Mouse (Mus musculus) monocyte, adult 2 months (primary cell): Measurements from ENCODE around the gene Bhlhe23.

Experiments
- DNase-seq, 2 experiments: peaks; one replicate each; pipeline ENCODE4 v3.0.0; 2022; ENCODE audit warnings: low spot score in 2 of 2, low read depth in 1 of 2

Gene Bhlhe23

GRCm38 (mm10) chr2:180775641-180776040, 1.1 kb downstream of the Bhlhe23 start:
- no peak for DNase-seq

DNA sequence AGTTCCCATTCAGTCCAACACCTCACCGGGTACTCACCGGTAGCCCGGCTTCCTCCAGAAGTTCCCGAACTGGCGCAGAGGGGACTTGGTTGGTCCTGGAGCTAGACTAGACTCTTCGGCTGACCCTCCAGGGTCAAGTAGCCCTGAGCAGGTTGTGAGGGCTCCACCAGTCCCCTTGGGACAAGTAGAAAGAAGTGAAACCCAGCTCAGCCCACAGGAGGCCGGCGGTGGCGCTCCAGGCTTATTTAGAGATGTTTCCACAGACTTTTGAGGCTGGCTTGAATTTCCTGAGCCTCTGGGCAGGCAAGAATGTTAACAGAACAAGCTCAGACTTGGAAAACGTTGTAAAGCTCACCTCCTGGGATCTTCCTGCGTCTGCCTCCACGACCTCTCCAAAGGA, 1.5 kb downstream of the Bhlhe23 start:
- DNase-seq = no peak

DNA sequence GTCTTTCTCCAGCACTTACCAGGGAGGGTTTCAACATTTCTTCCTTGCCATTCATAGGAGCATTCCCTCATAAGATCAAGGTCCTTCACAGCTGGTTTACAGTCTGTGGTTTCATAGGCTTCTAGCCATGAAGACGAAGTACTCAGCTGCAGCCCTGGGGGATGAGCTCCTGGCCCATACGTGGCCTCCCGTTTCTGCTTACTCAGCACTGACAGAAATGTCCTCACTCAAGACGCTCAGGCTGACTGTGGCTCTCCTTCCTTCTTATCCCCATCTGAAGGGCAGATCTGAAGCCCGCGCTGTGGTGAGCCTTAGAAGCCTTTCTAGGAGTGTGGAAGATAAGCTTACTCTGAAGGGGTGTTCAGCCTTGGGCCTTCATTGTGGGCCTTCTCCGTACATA, 11.0 kb downstream of the Bhlhe23 start:
- no peak for DNase-seq

GRCm38 (mm10) chr2:180764986-180765385, 11.7 kb downstream of the Bhlhe23 start:
- DNase-seq = no peak

DNA sequence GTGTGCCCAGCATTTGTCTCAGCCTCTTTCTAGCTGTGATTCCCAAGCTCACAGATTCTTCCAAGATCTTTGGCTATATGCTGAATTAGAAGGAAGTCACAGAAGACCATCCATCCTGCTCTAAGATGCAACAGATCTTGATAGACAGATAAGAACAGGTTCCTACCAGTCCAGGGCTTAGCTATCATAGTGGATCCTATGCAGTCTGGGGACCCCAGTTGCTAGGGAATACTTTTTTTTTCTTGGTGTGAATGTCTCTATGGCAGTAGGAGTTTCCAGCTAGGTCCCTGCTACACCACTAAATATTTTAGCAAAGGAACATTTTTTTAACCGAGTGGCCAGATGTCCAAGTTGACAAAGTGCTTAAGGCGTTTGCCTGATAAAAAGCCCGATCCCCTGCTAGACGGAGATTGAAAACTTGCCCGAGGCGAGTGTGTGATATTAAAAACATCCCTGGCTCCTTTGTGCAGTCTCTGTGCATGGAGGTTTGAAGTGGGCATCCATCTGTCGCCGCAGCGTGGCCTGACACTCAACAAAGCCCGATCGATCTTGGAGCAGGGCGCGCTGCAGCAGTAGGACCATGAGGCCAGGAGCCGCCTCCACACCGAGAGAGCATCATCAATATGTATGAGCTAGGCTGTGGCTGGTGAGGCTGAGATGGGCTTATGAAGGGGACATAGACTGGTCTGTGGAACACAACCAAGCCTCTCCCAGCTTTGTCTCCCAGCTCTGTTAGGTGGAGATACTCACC, 18.0 kb downstream of the Bhlhe23 start:
- no peak for DNase-seq

DNA sequence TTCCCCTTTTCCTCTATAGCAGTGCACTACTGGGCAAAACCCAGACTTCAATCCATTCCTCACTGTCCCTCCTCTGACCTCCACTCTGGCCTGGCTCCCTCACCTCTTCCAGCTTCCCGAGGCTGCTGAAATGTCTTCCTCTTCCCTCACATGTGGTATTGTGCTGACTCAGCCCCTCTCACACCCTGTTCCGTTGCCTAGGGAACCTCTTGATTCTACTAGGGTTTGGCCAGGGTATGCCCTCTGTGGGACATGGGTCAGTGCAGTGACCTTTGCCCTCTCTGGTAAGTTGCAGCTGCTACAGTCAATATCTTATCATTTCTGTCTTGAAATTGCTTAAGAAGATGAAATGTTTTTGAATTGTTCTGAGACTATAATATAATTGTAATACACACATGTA, 19.9 kb downstream of the Bhlhe23 start:
- no peak for DNase-seq

DNA sequence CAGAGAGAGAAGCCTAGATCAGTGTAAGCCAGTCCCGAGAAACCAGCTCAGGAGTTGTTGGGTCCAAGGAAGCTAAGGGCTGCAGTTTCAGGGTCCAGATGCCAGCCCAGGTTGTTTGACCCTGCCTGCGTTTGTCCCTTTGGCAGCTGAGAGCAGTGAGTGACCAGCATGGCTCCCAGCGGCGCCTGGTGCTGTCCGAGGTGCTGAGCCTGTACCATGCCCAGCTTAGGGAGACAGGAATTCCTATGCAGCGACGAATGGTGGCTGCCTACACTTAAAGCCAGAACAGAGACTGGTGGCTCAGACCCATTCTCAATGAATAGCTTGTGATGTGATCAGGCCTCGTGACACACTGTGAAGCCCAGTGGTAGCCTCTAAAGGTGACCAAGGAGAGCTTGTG, 20.8 kb downstream of the Bhlhe23 start:
- DNase-seq = no peak

GRCm38 (mm10) chr2:180754976-180755688, 21.6 kb downstream of the Bhlhe23 start:
- no peak for DNase-seq

- no peak for DNase-seq
Observed at GRCm38 (mm10) chr2:180748904-180749303, 27.8 kb downstream of the Bhlhe23 start.

- no peak for DNase-seq
Observed at GRCm38 (mm10) chr2:180746569-180747192, 30.0 kb downstream of the Bhlhe23 start.

- DNase-seq = peak; percentile 35 to 82
Observed at GRCm38 (mm10) chr2:180745248-180745927, 31.3 kb downstream of the Bhlhe23 start.

GRCm38 (mm10) chr2:180743321-180743720, 33.4 kb downstream of the Bhlhe23 start:
- DNase-seq = no peak

GRCm38 (mm10) chr2:180742820-180743219, 33.9 kb downstream of the Bhlhe23 start:
- no peak for DNase-seq

DNA sequence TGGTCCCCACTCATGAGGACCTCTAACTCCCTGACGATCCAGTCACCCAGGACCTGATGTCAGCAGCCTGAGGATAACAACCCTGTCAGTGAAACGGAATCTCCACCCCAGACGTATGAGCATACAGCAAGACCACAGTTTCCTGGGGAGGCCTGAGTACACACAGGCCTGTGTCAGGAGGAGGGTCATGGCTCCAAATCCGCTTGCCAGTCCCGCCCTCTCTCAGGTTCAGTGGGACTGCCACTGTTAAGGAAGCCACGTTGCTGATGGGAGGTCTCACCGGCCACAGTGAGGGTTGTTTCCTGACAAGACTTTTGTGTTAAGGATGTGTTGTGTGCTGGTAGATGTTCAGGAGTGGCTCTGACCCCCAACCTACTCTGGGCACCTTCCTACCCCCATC, 35.3 kb downstream of the Bhlhe23 start:
- no peak for DNase-seq

DNA sequence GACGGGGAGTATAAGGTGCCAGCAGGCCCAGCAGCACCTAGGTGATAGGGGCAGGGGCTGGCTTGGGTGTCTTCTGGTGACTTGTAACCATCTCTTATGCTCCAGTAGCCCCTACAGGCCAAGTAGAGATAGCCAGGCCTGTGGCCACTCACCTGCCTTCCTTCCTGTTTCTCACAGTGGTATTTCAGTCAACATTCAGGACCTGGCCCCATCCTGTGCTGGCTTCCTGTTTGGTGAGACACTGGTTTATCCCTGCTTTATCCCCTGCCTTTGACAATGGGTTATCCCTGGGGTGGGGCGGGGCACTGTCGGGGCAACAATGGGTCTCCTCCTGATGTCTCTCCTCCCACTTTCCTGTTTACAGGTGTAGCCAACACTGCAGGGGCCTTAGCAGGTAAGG, 36.4 kb downstream of the Bhlhe23 start:
- DNase-seq = no peak

DNA sequence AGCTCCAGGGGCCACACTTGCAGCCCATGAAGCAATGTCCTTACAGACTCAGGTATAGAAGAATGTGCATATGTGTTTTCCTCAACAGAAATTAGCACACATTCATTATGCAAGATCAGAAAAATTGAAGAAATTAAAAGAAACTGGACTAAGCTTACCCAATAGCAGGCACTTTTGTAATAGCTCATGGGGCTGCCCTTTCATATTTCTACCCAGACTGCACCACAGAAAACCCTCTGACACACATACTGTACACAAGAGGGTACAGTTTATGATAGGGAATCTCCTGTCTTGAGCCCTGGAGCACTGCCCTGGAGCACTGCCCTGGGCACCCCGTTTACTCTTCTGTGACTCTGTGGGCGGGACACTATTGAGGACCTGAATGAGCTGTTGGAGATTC, 38.7 kb downstream of the Bhlhe23 start:
- no peak for DNase-seq

GRCm38 (mm10) chr2:180735232-180735631, 41.5 kb downstream of the Bhlhe23 start:
- no peak for DNase-seq

- no peak for DNase-seq
Observed at GRCm38 (mm10) chr2:180731984-180732383, 44.7 kb downstream of the Bhlhe23 start.

GRCm38 (mm10) chr2:180731036-180731435, 45.7 kb downstream of the Bhlhe23 start:
- no peak for DNase-seq

DNA sequence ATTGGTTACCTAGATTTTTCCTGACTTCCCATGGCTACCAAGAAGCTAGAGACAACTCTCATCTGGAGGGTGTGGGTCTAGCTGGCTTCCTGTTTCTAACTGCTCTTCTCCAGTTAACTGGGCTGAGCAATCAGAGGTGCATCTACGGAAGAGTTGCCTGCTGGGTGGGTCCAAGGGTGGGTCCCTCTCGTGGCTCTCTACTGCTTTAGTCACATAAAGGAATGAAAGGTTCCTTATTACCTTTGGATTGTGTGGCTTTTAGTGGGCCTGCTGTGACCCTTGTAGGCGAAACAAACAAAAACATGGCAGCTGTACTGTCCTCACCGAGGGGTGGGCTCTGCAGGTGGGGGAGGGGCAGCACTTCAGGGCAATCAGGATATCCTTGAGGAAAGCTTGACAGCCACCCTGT, 49.1 kb downstream of the Bhlhe23 start:
- no peak for DNase-seq

GRCm38 (mm10) chr2:180726658-180727442, 49.9 kb downstream of the Bhlhe23 start:
- peak in 1 of 2 experiments; percentile 51 for DNase-seq
